Mouse (Mus musculus) hindbrain, embryonic 13.5 days (tissue): ENCODE measurements at regions not wholly inside any gene's neighbourhood (a gene's known extent, or its start where the extent isn't known, plus 50 kb on each side); places are given as distances from the start of the nearest gene placed in this dataset.

Experiments used
- ATAC-seq: fragments of 200-750 bp; cut with Nextera tagmentation; 2 replicates; pipeline ENCODE4 v1.8.0; 2017; ENCODE audit warnings: moderate TSS enrichment; ENCODE audit not compliant: low FRiP score
- H3K27ac ChIP-seq: fragments of 300-500 bp; sonication (generic); 2 replicates; pipeline ENCODE4 v1.5.1; 2015; ENCODE audit warnings: inconsistent platforms, mild to moderate bottlenecking, moderate library complexity
- H3K27me3 ChIP-seq: fragments of 300-500 bp; sonication (generic); 2 replicates; pipeline ENCODE4 v1.6.1; 2015; ENCODE audit warnings: mild to moderate bottlenecking, inconsistent platforms
- H3K36me3 ChIP-seq: fragments of 300-500 bp; sonication (generic); 2 replicates; pipeline ENCODE4 v1.6.1; 2015; ENCODE audit warnings: mild to moderate bottlenecking, inconsistent platforms
- H3K4me1 ChIP-seq: fragments of 300-500 bp; sonication (generic); replicated peaks from 2 replicates; pipeline ENCODE4 v1.6.1; 2015; ENCODE audit warnings: inconsistent platforms
- H3K4me2 ChIP-seq: fragments of 300-500 bp; sonication (generic); 2 replicates; pipeline ENCODE4 v1.6.1; 2015; ENCODE audit warnings: inconsistent platforms, mild to moderate bottlenecking, moderate library complexity
- H3K4me3 ChIP-seq: fragments of 300-500 bp; sonication (generic); 2 replicates; pipeline ENCODE4 v1.5.1; 2015; ENCODE audit warnings: mild to moderate bottlenecking, inconsistent platforms
- H3K9ac ChIP-seq: fragments of 300-500 bp; sonication (generic); 2 replicates; pipeline ENCODE4 v1.6.1; 2015; ENCODE audit warnings: mild to moderate bottlenecking, inconsistent platforms
- H3K9me3 ChIP-seq: fragments of 300-500 bp; sonication (generic); 2 replicates; pipeline ENCODE4 v1.6.1; 2016; ENCODE audit warnings: inconsistent platforms
- WGBS: fragments of 180-500 bp; shearing (Covaris S2); methylation state at CpG from one replicate; pipeline ENCODE4 v1.1.7; 2015; 5-methylcytosine and 5-hydroxymethylcytosine counted together

DNA sequence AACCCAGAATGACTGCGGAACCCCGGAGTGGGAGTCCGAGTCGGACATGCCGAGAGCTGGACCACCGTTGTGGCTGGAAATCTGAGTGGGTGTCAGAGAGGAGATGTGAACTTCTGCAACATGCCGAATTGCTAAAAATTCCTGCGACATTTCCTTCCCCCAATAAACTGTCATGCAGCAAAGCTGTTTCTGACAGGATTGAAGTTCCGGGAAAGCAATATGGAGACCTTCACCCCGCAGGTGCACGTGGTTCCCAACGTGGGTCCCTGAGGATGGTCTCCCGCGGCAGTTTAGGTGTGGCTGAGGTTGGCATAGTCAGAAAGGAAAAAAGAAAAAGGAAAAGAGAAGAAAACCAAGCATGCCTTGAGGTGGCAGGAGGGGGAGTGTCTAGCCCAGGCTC lies 269.0 kb upstream of the Zfp637 start:
- no peak overlapping the region for H3K27ac ChIP-seq
- peaks cover 6% of the 10 kb centered on the region; the same call in 1 of the 2 replicates for H3K4me1 ChIP-seq
- ATAC-seq = no peak
- H3K36me3 ChIP-seq = no peaks in the 10 kb centered on the region
- H3K4me2 ChIP-seq = no peak overlapping the region
- H3K27me3 ChIP-seq = no peaks in the 10 kb centered on the region
- 93% methylated on average over 14 of the region's 14 CpGs for WGBS
- H3K9me3 ChIP-seq = no peaks in the 10 kb centered on the region
- no peak overlapping the region for H3K4me3 ChIP-seq
- H3K9ac ChIP-seq = no peak overlapping the region

DNA sequence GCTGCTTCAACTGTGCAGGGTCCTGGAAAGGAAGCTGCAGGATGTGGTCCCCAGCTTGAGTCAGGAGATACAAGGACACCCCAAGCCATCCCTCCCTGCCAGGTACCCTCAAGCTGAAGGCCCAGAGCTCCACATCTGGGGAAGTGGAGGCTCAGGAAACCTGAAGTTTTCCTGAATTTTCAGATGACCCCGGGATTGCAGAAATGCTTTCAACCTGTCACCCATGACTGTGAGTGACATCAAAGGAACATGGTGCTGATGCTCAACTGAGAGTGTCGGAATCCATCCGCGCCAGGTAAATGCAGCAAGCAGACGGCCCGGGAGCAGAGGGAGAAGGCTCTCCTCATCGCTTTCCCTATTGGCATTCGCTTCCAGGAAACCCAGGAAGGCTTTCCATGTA lies 267.6 kb upstream of the Zfp637 start:
- WGBS = 95% methylated on average over 8 of the region's 8 CpGs

GRCm38 (mm10) chr6:117574146-117574545 lies 266.8 kb upstream of the Zfp637 start:
- H3K4me3 ChIP-seq = no peak overlapping the region
- no peak overlapping the region for H3K4me2 ChIP-seq
- no peaks in the 10 kb centered on the region for H3K9me3 ChIP-seq
- no peaks in the 10 kb centered on the region for H3K36me3 ChIP-seq
- no peak overlapping the region for H3K27ac ChIP-seq
- peaks cover 10% of the 10 kb centered on the region for H3K4me1 ChIP-seq
- H3K9ac ChIP-seq = no peak overlapping the region
- 84% methylated on average over 10 of the region's 10 CpGs for WGBS
- no peak for ATAC-seq
- no peaks in the 10 kb centered on the region for H3K27me3 ChIP-seq

More for the DNA sequence above, 267.6 kb upstream of the Zfp637 start:
- Histone ChIP-seq H3K27ac (no peak overlapping the region), H3K9ac (no peak overlapping the region), H3K36me3 (no peaks in the 10 kb centered on the region), H3K4me1 (peaks cover 10% of the 10 kb centered on the region), H3K4me3 (no peak overlapping the region), H3K4me2 (no peak overlapping the region), H3K27me3 (no peaks in the 10 kb centered on the region), H3K9me3 (no peaks in the 10 kb centered on the region)
- ATAC-seq = no peak

GRCm38 (mm10) chr6:117575057-117575456 lies 265.9 kb upstream of the Zfp637 start:
- 68% methylated on average over 5 of the region's 5 CpGs for WGBS
- H3K9ac ChIP-seq = no peak overlapping the region
- H3K36me3 ChIP-seq = no peaks in the 10 kb centered on the region
- H3K9me3 ChIP-seq = no peaks in the 10 kb centered on the region
- H3K27me3 ChIP-seq = no peaks in the 10 kb centered on the region
- H3K4me3 ChIP-seq = no peak overlapping the region
- ATAC-seq = no peak
- no peak overlapping the region for H3K4me2 ChIP-seq
- H3K27ac ChIP-seq = no peak overlapping the region
- peaks cover 10% of the 10 kb centered on the region for H3K4me1 ChIP-seq

- Histone ChIP-seq H3K36me3 (no peaks in the 10 kb centered on the region), H3K27me3 (no peaks in the 10 kb centered on the region), H3K4me3 (no peak overlapping the region), H3K9ac (no peak overlapping the region), H3K4me2 (no peak overlapping the region), H3K27ac (no peak overlapping the region), H3K4me1 (peaks cover 6% of the 10 kb centered on the region), H3K9me3 (no peaks in the 10 kb centered on the region)
- 96% methylated on average over 9 of the region's 9 CpGs for WGBS
- ATAC-seq = no peak
Measured at GRCm38 (mm10) chr6:117576021-117576420, 265.0 kb upstream of the Zfp637 start.

DNA sequence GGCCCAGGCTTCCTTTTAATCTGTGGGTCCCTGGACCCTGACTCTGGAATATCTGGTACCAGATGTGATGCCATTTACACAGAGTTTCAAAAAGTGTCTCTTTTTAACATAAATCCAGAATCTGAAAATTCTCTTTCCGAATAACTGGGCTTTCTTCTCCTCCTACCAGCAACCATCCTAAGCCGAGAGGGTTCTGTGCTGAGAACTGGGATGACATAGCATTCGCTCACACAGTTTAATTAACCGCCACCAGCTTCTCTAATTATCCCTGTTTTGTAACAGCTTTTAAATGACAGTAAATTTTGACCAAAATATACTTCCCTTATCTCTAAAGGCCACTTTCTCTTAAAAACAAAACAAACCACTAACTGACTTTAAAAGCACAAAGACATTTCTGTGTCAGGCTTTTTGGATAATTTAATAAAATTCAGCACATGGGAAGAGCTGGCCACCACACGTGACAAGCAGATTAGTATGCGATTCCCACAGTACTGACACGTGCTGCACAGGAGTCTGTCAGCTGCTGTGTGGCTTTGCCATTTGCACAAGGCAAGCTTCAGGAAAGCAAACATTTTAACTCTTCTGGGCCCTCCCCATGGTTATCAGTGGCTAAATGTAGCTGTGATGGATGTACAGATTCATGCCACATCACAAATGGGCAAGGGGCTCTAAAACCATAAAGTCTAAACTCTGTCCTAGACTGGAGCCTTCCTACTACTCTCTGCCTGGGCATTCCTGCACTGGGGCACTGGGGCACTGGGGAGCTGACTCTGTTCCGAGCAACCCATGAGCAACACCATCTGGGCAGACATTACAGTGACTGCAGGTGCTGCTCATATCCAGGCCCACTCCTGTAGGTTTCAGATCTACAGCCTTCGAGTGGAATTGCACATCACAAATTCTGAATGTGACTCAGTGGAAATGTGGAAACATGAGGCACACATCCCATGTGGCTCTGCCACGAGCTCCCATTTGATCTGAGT lies 263.1 kb upstream of the Zfp637 start:
- Histone ChIP-seq H3K4me3 (no peak overlapping the region), H3K9ac (no peak overlapping the region), H3K9me3 (no peaks in the 10 kb centered on the region), H3K36me3 (no peaks in the 10 kb centered on the region), H3K4me2 (no peak overlapping the region), H3K27me3 (no peaks in the 10 kb centered on the region), H3K27ac (no peak overlapping the region), H3K4me1 (peaks cover 4% of the 10 kb centered on the region)
- whole genome bisulfite sequencing = 68% methylated on average over 10 of the region's 10 CpGs
- ATAC-seq = peak; percentile 63; the same call in 1 of the 2 replicates

DNA sequence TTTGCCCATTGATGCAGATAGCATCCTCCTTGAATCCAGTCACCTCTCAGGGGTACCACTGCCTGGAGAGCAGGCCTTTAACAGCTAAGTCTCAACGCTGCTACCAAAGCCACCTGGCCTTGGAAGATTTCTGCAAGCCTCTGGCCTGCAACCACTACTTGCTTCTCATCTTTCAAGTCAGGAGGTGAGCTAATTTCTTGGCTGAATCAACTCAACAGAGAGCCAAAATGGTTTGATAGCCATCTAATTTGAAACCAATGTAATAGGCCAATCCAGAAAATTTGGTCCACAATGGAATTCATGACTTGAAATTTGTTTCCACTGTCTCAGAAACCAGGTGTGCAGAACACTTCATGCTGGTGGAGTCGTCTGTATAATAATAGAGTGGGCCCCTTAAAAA lies 260.0 kb upstream of the Zfp637 start:
- 79% methylated on average over 2 of the region's 2 CpGs for WGBS
- no peak overlapping the region for H3K27ac ChIP-seq
- no peak overlapping the region for H3K4me3 ChIP-seq
- no peaks in the 10 kb centered on the region for H3K27me3 ChIP-seq
- H3K4me2 ChIP-seq = no peak overlapping the region
- H3K4me1 ChIP-seq = peaks cover 4% of the 10 kb centered on the region
- no peak for ATAC-seq
- H3K36me3 ChIP-seq = no peaks in the 10 kb centered on the region
- no peaks in the 10 kb centered on the region for H3K9me3 ChIP-seq
- H3K9ac ChIP-seq = no peak overlapping the region

DNA sequence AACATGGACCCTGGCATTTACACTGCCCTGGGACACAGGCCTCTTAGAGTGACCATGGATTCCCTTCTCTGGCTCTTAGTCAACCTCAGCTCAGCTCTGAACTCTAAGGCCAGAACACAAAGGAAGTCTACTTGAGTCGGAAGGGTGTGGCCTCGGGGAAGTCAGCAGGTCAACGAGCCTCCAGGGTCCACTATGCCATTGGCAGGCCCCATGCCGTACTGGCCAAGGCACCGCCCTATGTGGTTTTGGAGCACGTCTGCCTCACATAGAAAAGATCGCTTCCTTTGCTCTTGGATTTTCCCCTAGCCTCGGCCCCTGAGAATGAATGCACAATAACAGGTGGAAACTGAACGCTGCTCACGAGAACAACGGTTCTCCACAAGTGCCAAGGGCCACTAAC lies 257.9 kb upstream of the Zfp637 start:
- 93% methylated on average over 11 of the region's 11 CpGs for WGBS
- no peaks in the 10 kb centered on the region for H3K9me3 ChIP-seq
- no peak overlapping the region for H3K4me2 ChIP-seq
- H3K36me3 ChIP-seq = no peaks in the 10 kb centered on the region
- H3K4me1 ChIP-seq = peaks cover 1% of the 10 kb centered on the region
- H3K9ac ChIP-seq = no peak overlapping the region
- no peak for ATAC-seq
- no peak overlapping the region for H3K27ac ChIP-seq
- H3K27me3 ChIP-seq = no peaks in the 10 kb centered on the region
- no peak overlapping the region for H3K4me3 ChIP-seq

DNA sequence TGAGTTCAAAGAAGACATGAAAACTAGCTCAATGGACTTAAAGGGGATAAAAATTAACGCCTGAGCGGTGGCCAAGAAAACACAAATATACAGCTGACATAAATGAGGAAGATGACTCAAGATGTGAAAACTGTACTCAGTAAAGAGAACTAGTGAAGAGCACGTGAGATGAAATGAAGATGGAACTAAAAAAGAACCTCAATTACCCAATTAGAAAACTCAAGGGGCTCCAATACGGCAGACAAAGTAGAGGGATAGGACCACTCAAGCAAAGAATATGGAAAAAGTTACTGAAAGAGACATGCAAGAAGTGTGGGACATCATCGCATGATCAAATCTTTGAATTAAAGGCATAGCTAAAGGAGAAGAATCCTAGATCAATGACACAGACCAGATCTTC lies 256.4 kb upstream of the Zfp637 start:
- Histone ChIP-seq H3K4me1 (no peaks in the 10 kb centered on the region), H3K36me3 (no peaks in the 10 kb centered on the region), H3K9me3 (no peaks in the 10 kb centered on the region), H3K27ac (no peak overlapping the region), H3K4me2 (no peak overlapping the region), H3K4me3 (no peak overlapping the region), H3K9ac (no peak overlapping the region), H3K27me3 (no peaks in the 10 kb centered on the region)
- 94% methylated on average over 5 of the region's 5 CpGs for WGBS
- no peak for ATAC-seq

- Histone ChIP-seq H3K36me3 (no peaks in the 10 kb centered on the region), H3K4me3 (no peak overlapping the region), H3K27ac (no peak overlapping the region), H3K4me1 (no peaks in the 10 kb centered on the region), H3K9me3 (no peaks in the 10 kb centered on the region), H3K27me3 (no peaks in the 10 kb centered on the region), H3K4me2 (no peak overlapping the region), H3K9ac (no peak overlapping the region)
- WGBS = 87% methylated on average over 8 of the region's 8 CpGs
- ATAC-seq = no peak
Measured at GRCm38 (mm10) chr6:117596166-117596840, 244.7 kb upstream of the Zfp637 start.

DNA sequence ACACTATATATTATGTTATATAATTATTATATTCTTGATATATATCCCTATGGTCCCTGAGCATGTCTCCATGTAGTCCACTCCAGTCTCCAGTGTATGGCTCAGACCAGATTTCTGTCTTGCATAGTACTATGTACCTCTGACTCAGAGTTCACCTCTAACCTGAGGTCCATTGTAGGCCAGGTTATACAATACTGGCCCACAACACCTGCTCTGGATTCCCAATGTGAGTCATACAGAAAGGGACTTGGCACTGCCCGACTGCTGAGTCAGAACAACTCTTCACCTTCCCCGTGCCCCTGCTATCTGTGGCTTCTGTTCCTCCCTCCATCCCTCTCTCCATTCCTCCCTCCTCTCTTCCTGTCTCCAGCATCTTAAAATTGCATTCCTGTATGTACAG lies 236.1 kb upstream of the Zfp637 start:
- Histone ChIP-seq H3K4me2 (no peak overlapping the region), H3K4me1 (no peaks in the 10 kb centered on the region), H3K9ac (no peak overlapping the region), H3K9me3 (no peaks in the 10 kb centered on the region; the same call in 1 of the 2 replicates), H3K27ac (no peak overlapping the region), H3K36me3 (no peaks in the 10 kb centered on the region), H3K27me3 (no peaks in the 10 kb centered on the region), H3K4me3 (no peak overlapping the region)
- 90% methylated on average over 2 of the region's 2 CpGs for WGBS
- no peak for ATAC-seq

DNA sequence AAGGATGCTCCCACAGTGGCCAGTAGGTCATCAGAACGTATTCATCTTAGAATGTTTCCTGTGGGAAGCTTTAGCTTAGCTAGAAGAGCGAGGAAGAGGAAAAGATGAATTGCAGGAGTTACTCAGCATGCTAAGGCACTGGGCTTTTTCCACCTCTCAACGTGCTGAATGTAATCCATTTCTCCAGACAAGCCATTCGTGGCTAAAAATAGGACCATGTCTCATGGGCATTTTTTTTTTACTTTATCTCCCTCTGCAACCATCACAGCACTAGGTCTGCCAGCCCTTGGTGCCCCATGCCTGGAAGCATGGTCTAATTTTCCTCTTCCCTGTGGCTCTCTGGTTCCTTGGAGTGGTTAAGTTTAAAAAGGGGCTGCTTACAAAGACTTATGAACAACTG lies 235.3 kb upstream of the Zfp637 start:
- no peaks in the 10 kb centered on the region; the same call in 1 of the 2 replicates for H3K9me3 ChIP-seq
- H3K9ac ChIP-seq = no peak overlapping the region
- H3K4me3 ChIP-seq = no peak overlapping the region
- no peaks in the 10 kb centered on the region for H3K27me3 ChIP-seq
- WGBS = 70% methylated on average over 4 of the region's 4 CpGs
- no peak for ATAC-seq
- no peaks in the 10 kb centered on the region for H3K4me1 ChIP-seq
- H3K27ac ChIP-seq = no peak overlapping the region
- H3K36me3 ChIP-seq = no peaks in the 10 kb centered on the region
- no peak overlapping the region for H3K4me2 ChIP-seq
